Comparison of ENCODE assay signal across 17 mouse cellular contexts in the genomic region with DNA sequence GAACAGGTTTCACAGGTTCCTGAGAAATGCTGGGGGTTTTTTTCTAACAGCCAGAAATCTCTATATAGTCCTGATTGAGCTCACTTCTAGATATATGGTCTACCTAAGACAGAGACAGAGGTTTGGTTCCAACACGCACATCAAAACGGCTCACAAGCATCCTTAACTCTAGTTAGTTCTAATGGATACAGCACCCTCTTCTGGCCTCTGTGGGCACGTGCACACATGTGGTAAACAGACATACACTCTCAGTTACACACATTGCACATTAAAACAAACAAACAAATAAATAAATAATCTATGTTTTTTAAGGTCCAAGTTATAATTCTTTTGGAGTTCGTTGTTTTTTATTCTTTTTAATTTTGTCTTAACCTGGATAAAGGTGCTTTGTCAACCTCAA. TPM values are rescaled to one million over a fixed set of nuclear protein-coding genes. Genes with fewer than 3 reads are reported as not detected.
A peak's percentile ranks its signal among the peaks of the same experiment; 100 is the strongest.
DNase-seq lines count a peak whose midpoint lies in the region; ATAC-seq and TF ChIP-seq lines count a peak whose summit lies in the region.
"Had no signal": no experiment of that assay in that cellular context is flagged by ENCODE, and none has a peak within 500 bp of the region (broad histone marks: within the 10 kb centered on the region; RNA-seq: fewer than 3 reads in every experiment).

No protein-coding gene starts in this region.

- no peak overlapping the region for H3K4me3 ChIP-seq in liver, embryonic 14.5 days (ENCODE audit: insufficient read depth in 1 of 2, low read depth in 2 of 2, low read length in 2 of 2)
- no peak overlapping the region for H3K4me3 ChIP-seq in liver, embryonic 11.5 days (ENCODE audit: low read depth, low read length)
- H3K4me3 ChIP-seq in G1E (ENCODE audit: low read depth, low read length), result no peak overlapping the region
- H3K4me3 ChIP-seq in midbrain, embryonic 15.5 days, result no peak overlapping the region
- no peak overlapping the region for H3K4me3 ChIP-seq in midbrain, embryonic 10.5 days
- H3K4me3 ChIP-seq: embryonic facial prominence, embryonic 12.5 days; forebrain, embryonic 10.5 days; heart, embryonic 10.5 days; liver, embryonic 13.5 days had no signal

- H3K27ac ChIP-seq in liver, embryonic 14.5 days, result no peak overlapping the region
- no peak overlapping the region for H3K27ac ChIP-seq in liver, embryonic 11.5 days (ENCODE audit: low read depth, low read length)
- H3K27ac ChIP-seq in midbrain, embryonic 15.5 days, result no peak overlapping the region
- no peak overlapping the region for H3K27ac ChIP-seq in midbrain, embryonic 10.5 days (replicated peaks)
- H3K27ac ChIP-seq: embryonic facial prominence, embryonic 12.5 days; forebrain, embryonic 10.5 days; heart, embryonic 10.5 days; liver, embryonic 13.5 days had no signal

- peak; percentile 32 for DNase-seq in embryo, embryonic 10 days (ENCODE audit: low spot score)
- DNase-seq in embryo, embryonic 9.5 days (ENCODE audit: extremely low spot score), result no peak
- DNase-seq in liver, embryonic 14.5 days (ENCODE audit: low read depth in 3 of 3, low spot score in 3 of 3), result no peak
- no peak for DNase-seq in liver, embryonic 11.5 days (ENCODE audit: low spot score)
- no peak for DNase-seq in G1E (ENCODE audit: low spot score)
- peak; percentile 13 for DNase-seq in embryo, embryonic 11 days
- DNase-seq in midbrain, embryonic 10.5 days (ENCODE audit: low spot score), result no peak
- DNase-seq: adrenal gland, postnatal 36 days; cerebellum, adult 8-10 months; kidney, adult 8-10 months; liver, embryonic 13.5 days; right cerebral cortex, postnatal 25 days; thymus, postnatal 36 days had no signal

- H3K9ac ChIP-seq in liver, embryonic 14.5 days (replicated peaks), result no peak overlapping the region
- no peak overlapping the region for H3K9ac ChIP-seq in liver, embryonic 11.5 days (ENCODE audit: low read depth, low read length)
- no peak overlapping the region for H3K9ac ChIP-seq in midbrain, embryonic 15.5 days
- H3K9ac ChIP-seq: embryonic facial prominence, embryonic 12.5 days; liver, embryonic 13.5 days had no signal

- no peaks in the 10 kb centered on the region for H3K27me3 ChIP-seq in liver, embryonic 14.5 days (ENCODE audit: control insufficient read depth, insufficient read depth, low read length)
- H3K27me3 ChIP-seq in liver, embryonic 11.5 days (replicated peaks; ENCODE audit: control insufficient read depth, insufficient read depth, low read length), result no peaks in the 10 kb centered on the region
- H3K27me3 ChIP-seq in G1E (ENCODE audit: insufficient read depth, low read length), result peaks cover 23% of the 10 kb centered on the region
- no peaks in the 10 kb centered on the region for H3K27me3 ChIP-seq in midbrain, embryonic 15.5 days (replicated peaks)
- no peaks in the 10 kb centered on the region for H3K27me3 ChIP-seq in midbrain, embryonic 10.5 days (ENCODE audit: low read depth, poor library complexity, severe bottlenecking)
- H3K27me3 ChIP-seq: embryonic facial prominence, embryonic 12.5 days; liver, embryonic 13.5 days had no signal

- TF ChIP-seq CTCF in liver, embryonic 14.5 days (IDR thresholded peaks at IDR 0.05; ENCODE audit: low read depth), result peak; percentile 46; the same call in 1 of the 2 replicates
- 0 out of 2 replicates have a peak, but pooled peaks have one; percentile 13 for TF ChIP-seq CTCF in G1E (IDR thresholded peaks at IDR 0.05; ENCODE audit: low read depth, low read length)

- H3K36me3 ChIP-seq in liver, embryonic 14.5 days (replicated peaks; ENCODE audit: control insufficient read depth, insufficient read depth, low read depth), result no peaks in the 10 kb centered on the region
- no peaks in the 10 kb centered on the region for H3K36me3 ChIP-seq in liver, embryonic 11.5 days (ENCODE audit: control insufficient read depth, insufficient read depth, low read length)
- no peaks in the 10 kb centered on the region for H3K36me3 ChIP-seq in G1E (replicated peaks)
- H3K36me3 ChIP-seq in midbrain, embryonic 15.5 days (replicated peaks), result no peaks in the 10 kb centered on the region
- no peaks in the 10 kb centered on the region for H3K36me3 ChIP-seq in midbrain, embryonic 10.5 days
- H3K36me3 ChIP-seq: embryonic facial prominence, embryonic 12.5 days; forebrain, embryonic 10.5 days; heart, embryonic 10.5 days; liver, embryonic 13.5 days had no signal

- WGBS in liver, embryonic 14.5 days (ENCODE audit: insufficient replicate concordance), result 37% methylated on average over 4 of the region's 4 CpGs
- WGBS in liver, embryonic 11.5 days, result 51% methylated on average over 4 of the region's 4 CpGs
- WGBS in midbrain, embryonic 15.5 days, result 57% methylated on average over 4 of the region's 4 CpGs
- whole genome bisulfite sequencing in midbrain, embryonic 10.5 days, result 61% methylated on average over 4 of the region's 4 CpGs

- no peak for ATAC-seq in liver, embryonic 14.5 days (ENCODE audit: insufficient read depth)
- ATAC-seq in liver, embryonic 11.5 days (replicated peaks; ENCODE audit: low FRiP score), result no peak
- no peak for ATAC-seq in G1E (ENCODE audit: extremely low read depth, insufficient number of reproducible peaks, low FRiP score, poor library complexity, severe bottlenecking)
- no peak for ATAC-seq in midbrain, embryonic 15.5 days (replicated peaks)

- H3K9me3 ChIP-seq in liver, embryonic 14.5 days (ENCODE audit: control insufficient read depth, low read length), result no peaks in the 10 kb centered on the region
- H3K9me3 ChIP-seq in liver, embryonic 11.5 days (ENCODE audit: control insufficient read depth, low read length), result no peaks in the 10 kb centered on the region
- H3K9me3 ChIP-seq in G1E (replicated peaks), result no peaks in the 10 kb centered on the region
- no peaks in the 10 kb centered on the region for H3K9me3 ChIP-seq in midbrain, embryonic 15.5 days
- no peaks in the 10 kb centered on the region for H3K9me3 ChIP-seq in midbrain, embryonic 10.5 days (replicated peaks)
- H3K9me3 ChIP-seq: embryonic facial prominence, embryonic 12.5 days; forebrain, embryonic 10.5 days; heart, embryonic 10.5 days; liver, embryonic 13.5 days had no signal

- no peak overlapping the region for H3K4me2 ChIP-seq in liver, embryonic 14.5 days (ENCODE audit: low read depth)
- H3K4me2 ChIP-seq in liver, embryonic 11.5 days, result no peak overlapping the region
- H3K4me2 ChIP-seq in midbrain, embryonic 15.5 days, result no peak overlapping the region
- H3K4me2 ChIP-seq: embryonic facial prominence, embryonic 12.5 days; liver, embryonic 13.5 days had no signal

- H3K4me1 ChIP-seq in liver, embryonic 14.5 days (replicated peaks; ENCODE audit: control insufficient read depth in 2 of 2, insufficient read depth in 2 of 2, low read length in 1 of 2), result 0 out of 4 replicates have a peak, but pooled peaks cover 0 to 2% of the 10 kb centered on the region in 2 experiments
- no peaks in the 10 kb centered on the region for H3K4me1 ChIP-seq in liver, embryonic 11.5 days (replicated peaks; ENCODE audit: control insufficient read depth, insufficient read depth, low read length)
- peaks cover 5% of the 10 kb centered on the region for H3K4me1 ChIP-seq in G1E (ENCODE audit: insufficient read depth, low read depth, low read length)
- H3K4me1 ChIP-seq in midbrain, embryonic 15.5 days, result peaks cover 1% of the 10 kb centered on the region
- H3K4me1 ChIP-seq in midbrain, embryonic 10.5 days, result peaks cover 3% of the 10 kb centered on the region
- H3K4me1 ChIP-seq: embryonic facial prominence, embryonic 12.5 days had no signal

- TF ChIP-seq EP300 in liver, embryonic 14.5 days (IDR thresholded peaks at IDR 0.05; ENCODE audit: low read depth), result no peak

RNA-seq across cellular contexts. Expression of gene Golga5, which starts 4.3 kb away (rescaled TPM):
- polyA plus RNA-seq in liver, embryonic 14.5 days (2012; rRNA removed), result 5.2 and 10.1 TPM in 2 replicates
- polyA plus RNA-seq in liver, embryonic 14.5 days (2014; fragmentation: Nextera tagmentation; extraction: Ambion mirVana), result 12.8 and 14.0 TPM in 2 replicates
- polyA plus RNA-seq in liver, embryonic 11.5 days (2014; fragmentation: Nextera tagmentation; extraction: Ambion mirVana), result 24.7 and 27.5 TPM in 2 replicates
- total RNA-seq in G1E (2014; fragmentation: Nextera tagmentation) (60.6 and 63.6 TPM in 2 replicates), G1E (2017) (74.1 and 86.3 TPM in 2 replicates)
- 7.5 and 10.1 TPM in 2 replicates for polyA plus RNA-seq in G1E (2012)
- polyA plus RNA-seq in midbrain, embryonic 15.5 days (2015; fragmentation: Nextera tagmentation; extraction: Ambion mirVana), result 25.5 and 31.0 TPM in 2 replicates
- polyA plus RNA-seq in midbrain, embryonic 10.5 days (2016; fragmentation: Nextera tagmentation; extraction: Ambion mirVana), result 24.6 and 30.3 TPM in 2 replicates

RNA-seq across cellular contexts. Expression of gene Lgmn, which starts 25.0 kb away (rescaled TPM):
- 36.3 and 38.6 TPM in 2 replicates for polyA plus RNA-seq in liver, embryonic 14.5 days (2012; rRNA removed)
- 58.5 and 59.7 TPM in 2 replicates for polyA plus RNA-seq in liver, embryonic 14.5 days (2014; fragmentation: Nextera tagmentation; extraction: Ambion mirVana)
- 59.5 and 65.8 TPM in 2 replicates for polyA plus RNA-seq in liver, embryonic 11.5 days (2014; fragmentation: Nextera tagmentation; extraction: Ambion mirVana)
- 22.0 and 33.8 TPM in 2 replicates for total RNA-seq in G1E (2014; fragmentation: Nextera tagmentation)
- 14.0 and 17.3 TPM in 2 replicates for total RNA-seq in G1E (2017)
- 1.7 TPM in 2 replicates for polyA plus RNA-seq in G1E (2012)
- polyA plus RNA-seq in midbrain, embryonic 15.5 days (2015; fragmentation: Nextera tagmentation; extraction: Ambion mirVana), result 87.7 and 89.9 TPM in 2 replicates
- 46.5 and 50.8 TPM in 2 replicates for polyA plus RNA-seq in midbrain, embryonic 10.5 days (2016; fragmentation: Nextera tagmentation; extraction: Ambion mirVana)

Comparison
In these comparisons a context has a peak if more than half of its experiments do, and no peak if none do; other contexts are left out.
1. DNase-seq: peak in embryo, embryonic 10 days (single experiment) and embryo, embryonic 11 days (single experiment); none in embryo, embryonic 9.5 days (single experiment), liver, embryonic 14.5 days (0 of 3), liver, embryonic 11.5 days (single experiment), G1E (single experiment) and midbrain, embryonic 10.5 days (single experiment).
2. RNA of gene Lgmn, which starts 25.0 kb away (polyA plus RNA-seq): 87.7 to 89.9 TPM in midbrain, embryonic 15.5 days, 36.3 to 59.7 TPM in liver, embryonic 14.5 days, 59.5 to 65.8 TPM in liver, embryonic 11.5 days and 46.5 to 50.8 TPM in midbrain, embryonic 10.5 days; 1.7 TPM in G1E; every median in the first group is over 10 times any median in the second.